Mouse (Mus musculus): ENCODE results near the gene Gm20604.

Gm20604 gene

GRCm38 (mm10) chr12:102742056-102742455 lies 16.4 kb downstream of the Gm20604 start:
- DNase-seq = no peak

DNA sequence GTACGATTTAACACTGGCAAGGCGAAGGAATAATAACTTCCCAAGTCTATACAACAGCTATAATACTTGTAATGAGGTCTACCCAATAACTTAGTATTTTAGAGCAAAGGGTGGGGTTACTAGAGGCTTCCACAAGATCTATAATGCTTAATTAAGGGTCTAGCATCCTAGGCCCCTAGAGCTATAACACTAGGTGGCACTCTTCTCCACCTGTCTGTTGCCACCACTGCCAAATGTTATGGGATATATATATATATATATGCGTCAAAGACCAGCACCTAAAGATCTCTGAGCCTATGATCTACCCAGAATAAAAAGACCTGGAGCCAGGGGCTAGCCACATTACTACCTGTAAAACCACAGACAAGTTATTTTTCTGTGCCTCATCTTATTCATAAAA lies 18.2 kb downstream of the Gm20604 start:
- DNase-seq = no peak

- no peak for DNase-seq
Measured at GRCm38 (mm10) chr12:102739096-102739495, 19.4 kb downstream of the Gm20604 start.

- DNase-seq = peak; percentile 79
Measured at GRCm38 (mm10) chr12:102733381-102733780, 25.1 kb downstream of the Gm20604 start.

DNA sequence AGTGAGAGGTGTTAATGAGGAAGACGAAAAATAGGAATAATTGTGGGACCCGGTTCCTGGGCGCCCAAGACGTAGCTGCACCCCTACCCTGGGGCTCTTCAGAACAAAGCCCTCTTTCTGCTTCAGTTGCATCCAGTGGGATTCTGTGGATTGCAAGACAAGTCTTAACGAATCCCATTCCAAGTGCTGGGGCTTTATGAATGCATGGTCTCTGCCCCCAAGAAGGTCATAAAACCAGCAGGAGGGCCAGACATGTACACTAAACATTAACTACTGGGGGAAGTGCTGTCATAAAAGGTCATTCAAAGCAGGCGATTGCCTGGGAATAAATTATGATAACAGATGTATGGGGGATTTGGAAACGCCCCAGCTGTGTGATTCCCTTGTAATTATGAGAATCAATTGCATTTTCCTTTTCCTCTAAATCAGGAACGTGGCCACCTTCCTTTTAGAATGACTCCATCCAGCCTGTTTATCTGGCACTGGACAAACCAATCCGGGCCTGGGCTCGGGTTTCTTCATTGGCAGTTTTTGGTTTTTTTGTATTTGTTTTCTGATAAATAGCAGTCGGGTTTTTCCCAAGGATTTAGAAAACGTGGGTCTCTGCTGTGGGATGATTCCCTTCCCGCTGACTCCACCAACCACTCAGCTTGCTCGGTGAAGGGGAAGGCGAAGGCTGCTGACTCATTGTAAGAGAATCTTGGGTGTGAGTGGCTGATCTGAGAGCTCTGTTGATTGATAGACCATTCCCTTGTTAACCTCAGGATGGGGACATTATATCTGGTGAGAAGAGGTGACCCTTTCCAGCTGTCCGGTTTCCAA lies 27.5 kb downstream of the Gm20604 start:
- DNase-seq = peak; percentile 24

GRCm38 (mm10) chr12:102729855-102730797 lies 28.3 kb downstream of the Gm20604 start:
- DNase-seq = peak; percentile 88

- DNase-seq = peak; percentile 31
Measured at GRCm38 (mm10) chr12:102725761-102726175, 32.7 kb downstream of the Gm20604 start.

DNA sequence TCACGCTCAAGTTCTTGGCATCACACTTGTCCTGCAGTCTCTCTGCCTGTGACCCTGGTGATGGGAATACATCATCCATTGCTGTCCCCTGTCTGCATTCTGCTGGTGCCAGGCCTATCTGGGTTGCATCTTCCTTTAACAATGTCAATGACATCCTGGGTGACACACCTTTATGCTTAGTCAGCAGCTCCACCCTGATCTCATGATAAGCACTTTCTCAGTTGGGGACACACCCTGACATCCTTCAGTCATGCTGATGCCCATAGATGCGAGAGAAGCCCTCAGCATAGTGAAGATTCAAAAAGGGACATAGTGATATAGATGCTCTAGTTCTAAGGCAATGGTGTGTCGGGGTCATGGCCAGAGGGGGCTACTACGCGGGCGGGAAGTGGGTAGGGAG lies 33.3 kb downstream of the Gm20604 start:
- no peak for DNase-seq

GRCm38 (mm10) chr12:102723861-102724260 lies 34.6 kb downstream of the Gm20604 start:
- no peak for DNase-seq

DNA sequence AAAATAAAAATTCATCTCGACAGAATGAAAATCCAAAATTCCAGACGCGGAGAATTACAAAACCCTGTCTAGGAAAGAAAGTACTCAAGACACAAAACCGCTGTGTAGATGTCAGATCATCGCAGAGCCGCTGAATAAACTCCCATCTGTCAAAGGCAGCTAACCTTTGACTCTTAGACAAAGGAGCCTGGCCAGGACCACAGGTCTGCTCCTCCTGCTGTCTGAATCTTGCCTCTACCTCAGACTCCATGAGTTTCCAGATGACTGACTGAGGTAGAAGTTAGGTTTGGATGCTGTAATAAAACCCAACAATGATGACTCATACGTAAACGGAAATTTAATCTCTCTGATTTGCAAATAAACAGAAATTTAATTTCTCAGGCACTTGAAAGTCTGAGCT lies 35.5 kb downstream of the Gm20604 start:
- no peak for DNase-seq

GRCm38 (mm10) chr12:102722451-102722850 lies 36.0 kb downstream of the Gm20604 start:
- DNase-seq = no peak

DNA sequence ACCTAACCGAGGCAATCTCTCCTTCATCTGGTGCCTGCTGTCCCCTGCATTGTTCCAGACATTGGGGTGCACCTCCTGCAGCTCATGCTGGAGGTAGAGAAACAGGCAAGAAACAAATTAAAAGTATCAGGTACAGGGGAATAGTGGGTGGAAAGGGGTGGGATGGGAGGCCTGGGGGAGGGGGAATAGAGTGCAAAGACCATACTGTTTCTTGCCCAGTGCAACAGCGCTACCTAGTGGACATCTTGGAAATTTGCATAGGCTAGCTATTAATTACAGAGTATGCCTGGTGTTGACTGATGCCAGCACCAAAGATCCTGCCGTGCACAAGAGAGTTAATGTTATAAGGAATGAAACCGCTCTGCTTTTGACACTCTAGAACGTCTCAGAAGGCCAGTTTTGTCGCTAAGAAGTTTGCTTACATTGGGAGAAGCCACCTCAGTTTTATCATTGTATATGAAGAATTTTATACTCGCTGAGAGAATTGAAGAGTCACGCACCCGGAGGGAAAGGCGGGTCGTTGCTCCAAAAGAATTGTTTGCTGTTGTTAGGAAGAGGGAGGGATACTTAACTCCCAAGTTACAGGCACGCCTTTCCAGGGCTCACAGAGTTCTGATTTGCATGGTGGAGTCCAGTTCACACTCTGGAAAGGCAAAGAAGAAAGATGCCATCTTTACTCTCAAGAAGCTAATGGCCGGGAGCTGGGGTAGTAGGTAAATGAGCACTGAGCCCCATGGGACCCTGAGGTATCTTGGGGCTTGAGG lies 38.7 kb downstream of the Gm20604 start:
- DNase-seq = peak; percentile 66

- DNase-seq = no peak
Measured at GRCm38 (mm10) chr12:102714654-102715395, 43.6 kb downstream of the Gm20604 start.

GRCm38 (mm10) chr12:102714116-102714515 lies 44.4 kb downstream of the Gm20604 start:
- no peak for DNase-seq

GRCm38 (mm10) chr12:102713153-102713865 lies 45.2 kb downstream of the Gm20604 start:
- no peak for DNase-seq

DNA sequence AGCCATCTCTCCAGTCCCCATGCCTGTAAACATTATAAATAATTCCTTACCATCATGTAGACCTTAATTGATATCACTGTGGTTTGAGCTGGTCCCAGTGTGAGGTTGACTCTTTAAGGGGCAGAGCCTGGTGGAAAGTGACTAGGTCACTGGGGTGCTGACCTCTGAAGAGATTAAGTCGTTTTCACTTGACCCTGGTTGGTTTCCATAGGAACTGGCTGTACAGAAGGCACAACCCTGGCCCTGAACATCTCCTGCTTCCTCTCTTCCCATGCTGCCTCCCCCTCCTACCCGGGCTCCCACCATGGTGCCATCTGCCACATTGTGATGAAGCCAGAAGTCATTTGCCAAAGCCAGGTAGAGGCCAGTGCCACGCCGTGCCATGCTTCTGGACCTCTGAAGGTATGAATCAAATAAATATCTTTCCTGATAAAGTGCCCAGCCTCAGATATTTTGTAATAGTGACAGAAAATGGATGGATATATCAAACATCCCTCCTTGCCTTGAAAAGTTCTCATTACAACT lies 47.6 kb downstream of the Gm20604 start:
- DNase-seq = no peak

- no peak for DNase-seq
Measured at GRCm38 (mm10) chr12:102709896-102710295, 48.6 kb downstream of the Gm20604 start.

DNA sequence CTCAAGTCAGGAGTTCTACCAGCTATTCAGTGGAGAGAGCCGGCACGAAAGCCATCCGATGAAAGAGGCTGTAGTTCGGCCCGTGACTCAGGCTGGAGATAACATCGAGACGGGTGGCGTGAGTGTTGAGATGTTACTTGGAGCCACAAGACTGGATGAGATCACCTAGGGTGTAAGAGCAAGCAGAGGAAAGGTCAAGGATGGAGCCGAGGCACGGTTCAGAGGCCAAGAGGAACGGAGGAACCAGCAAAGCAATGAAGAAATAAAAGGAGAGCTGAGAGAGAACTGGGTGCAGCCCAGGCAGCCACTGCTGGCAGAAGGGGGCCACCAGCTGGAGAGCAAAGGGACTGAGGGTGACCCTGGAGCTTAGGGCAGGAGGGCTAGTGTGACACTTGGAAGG lies 50.3 kb downstream of the Gm20604 start:
- DNase-seq = no peak

GRCm38 (mm10) chr12:102706833-102707463 lies 51.5 kb downstream of the Gm20604 start:
- DNase-seq = no peak

- DNase-seq = no peak
Measured at GRCm38 (mm10) chr12:102705906-102706640, 52.4 kb downstream of the Gm20604 start.
